Mouse (Mus musculus): ENCODE data around the gene Rpl26.

The Rpl26 gene

GRCm38 (mm10) chr11:68901351-68902046 is at the start of gene Rpl26:
Gene Rpl26, plus strand, starts transcription at chr11:68901583.
- DNase-seq (ENCODE audit: low spot score), result peak; percentile 100

GRCm38 (mm10) chr11:68851644-68852485 is 49.5 kb upstream of the Rpl26 start:
- no peak for DNase-seq (ENCODE audit: low spot score)

GRCm38 (mm10) chr11:68852486-68852901 is 48.9 kb upstream of the Rpl26 start:
- DNase-seq (ENCODE audit: low spot score), result peak; percentile 57

DNA sequence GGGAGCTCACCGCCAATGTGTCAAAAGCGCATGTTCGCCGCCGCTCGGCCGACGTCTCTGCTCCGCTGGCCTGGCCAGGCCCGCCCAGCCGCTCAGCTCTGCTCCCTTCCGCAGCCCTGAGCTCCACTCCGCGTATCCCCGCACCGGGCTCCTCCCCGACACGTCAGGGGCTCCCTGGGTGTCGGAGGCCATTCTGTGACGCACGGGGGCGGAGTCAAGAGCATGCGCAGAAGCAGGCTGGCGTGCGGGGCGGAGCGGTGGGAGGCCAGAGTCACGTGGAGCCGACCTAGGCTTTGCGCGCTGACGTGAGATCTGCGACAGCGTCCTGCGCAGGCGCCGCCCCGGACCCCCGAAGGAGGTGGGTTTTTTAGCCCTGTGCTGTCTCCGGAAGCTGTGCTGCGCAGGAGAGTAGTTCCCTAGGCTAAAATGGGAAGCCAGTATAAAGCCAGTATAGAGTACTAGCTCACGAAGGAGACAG is 48.4 kb upstream of the Rpl26 start:
- DNase-seq (ENCODE audit: low spot score), result peak; percentile 99

- DNase-seq (ENCODE audit: low spot score), result no peak
Measured at GRCm38 (mm10) chr11:68853611-68854401, 47.6 kb upstream of the Rpl26 start.

DNA sequence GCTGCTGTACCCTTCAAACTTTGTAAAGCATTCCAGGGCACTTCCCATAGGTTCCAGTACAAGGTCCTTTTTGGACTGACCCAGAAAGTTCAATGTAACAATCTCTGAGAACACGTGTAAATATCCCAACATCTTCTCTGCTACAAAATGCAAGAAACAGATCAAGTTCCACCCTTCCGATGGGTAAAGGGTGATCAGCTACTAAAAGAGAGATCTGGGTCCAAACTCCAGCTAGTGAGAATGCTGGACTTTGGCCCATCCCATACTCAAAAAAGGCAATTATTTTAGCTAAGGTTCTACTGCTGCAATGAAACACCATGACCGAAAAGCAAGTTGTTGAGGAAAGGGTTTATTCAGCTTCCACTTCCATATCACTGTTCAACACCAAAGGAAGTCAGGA is 46.8 kb upstream of the Rpl26 start:
- DNase-seq (ENCODE audit: low spot score), result no peak

- no peak for DNase-seq (ENCODE audit: low spot score)
Measured at GRCm38 (mm10) chr11:68857329-68857728, 44.1 kb upstream of the Rpl26 start.

DNA sequence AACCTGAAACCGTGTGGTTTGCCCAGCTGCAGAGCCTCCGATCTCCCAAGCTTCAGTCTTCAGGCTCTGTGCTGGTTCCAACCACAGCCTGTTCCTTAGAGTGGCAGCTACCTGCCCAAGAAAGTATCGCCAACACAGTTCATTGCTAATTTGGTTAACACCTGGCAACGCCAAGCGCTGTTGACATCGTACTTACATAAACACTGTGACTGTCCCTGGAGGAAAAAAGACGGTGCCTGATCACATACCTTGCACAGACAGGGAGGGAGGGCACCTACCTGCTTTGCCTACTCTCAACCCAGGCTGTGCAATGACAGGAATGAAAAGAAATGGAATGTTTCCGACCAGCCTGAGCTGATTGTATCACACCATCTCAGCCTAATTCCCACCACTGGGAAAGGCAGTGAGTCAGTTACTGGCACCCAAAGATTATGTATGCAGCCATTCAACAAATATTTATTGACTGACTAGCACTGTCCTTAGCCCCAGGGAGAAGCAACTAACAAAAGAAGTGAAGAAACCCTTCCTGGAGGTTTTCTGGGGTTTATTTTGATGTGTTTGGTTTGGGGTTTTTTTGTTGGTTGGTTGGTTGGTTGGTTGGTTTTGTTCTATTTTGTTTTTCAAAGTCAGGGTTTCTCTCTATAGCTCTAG is 41.3 kb upstream of the Rpl26 start:
- DNase-seq (ENCODE audit: low spot score), result no peak

GRCm38 (mm10) chr11:68862260-68862659 is 39.1 kb upstream of the Rpl26 start:
- no peak for DNase-seq (ENCODE audit: low spot score)

- DNase-seq (ENCODE audit: low spot score), result no peak
Measured at GRCm38 (mm10) chr11:68863631-68864091, 37.7 kb upstream of the Rpl26 start.

DNA sequence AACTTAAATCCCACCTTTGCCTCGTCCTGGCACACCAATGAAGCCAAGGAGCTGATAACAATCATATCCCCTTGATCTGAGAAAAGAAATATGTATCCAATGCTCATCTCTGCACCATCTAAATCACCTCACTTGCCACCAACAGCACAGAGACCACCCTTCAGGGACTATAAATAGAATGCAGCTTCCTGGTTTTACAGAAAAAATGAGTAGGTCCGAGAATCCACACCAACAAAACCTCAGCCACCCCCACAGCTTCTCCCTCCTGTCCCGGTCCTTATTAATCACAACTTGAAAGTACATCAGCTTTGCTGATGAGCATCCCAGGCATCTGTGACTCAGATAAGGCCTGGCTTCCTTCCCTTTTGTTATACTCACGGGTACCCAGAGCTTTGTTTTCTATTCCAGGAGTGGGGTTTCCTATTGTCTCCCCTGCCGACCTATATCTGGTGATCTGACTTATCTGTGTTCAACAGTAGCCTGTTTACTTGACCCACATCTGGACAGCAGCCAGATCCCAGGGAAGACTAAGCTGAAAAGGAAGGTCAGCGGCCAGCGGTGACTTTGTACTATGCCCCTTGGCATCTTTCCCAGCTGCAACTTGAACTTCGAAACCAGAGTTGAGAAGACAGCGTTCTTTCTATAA is 36.7 kb upstream of the Rpl26 start:
- DNase-seq (ENCODE audit: low spot score), result no peak

DNA sequence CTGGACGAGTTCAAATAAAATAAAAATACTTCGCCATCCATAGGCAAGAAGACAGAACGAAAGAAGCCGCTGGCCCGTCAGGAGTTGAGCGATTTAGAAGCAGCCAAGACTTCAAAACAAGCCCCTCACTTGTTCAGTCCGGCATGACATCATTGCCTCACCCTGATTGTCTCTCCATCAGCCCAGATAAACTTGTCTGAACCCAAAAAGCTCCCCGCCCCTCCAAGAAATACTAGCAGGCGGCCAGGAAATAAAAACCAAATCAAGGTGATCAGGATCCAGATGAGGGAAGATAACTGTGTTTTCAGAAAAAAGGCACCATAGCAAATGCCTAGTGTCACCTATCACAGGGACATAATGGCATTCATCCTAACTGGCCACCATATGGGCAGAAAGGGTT is 30.1 kb upstream of the Rpl26 start:
- DNase-seq (ENCODE audit: low spot score), result no peak

DNA sequence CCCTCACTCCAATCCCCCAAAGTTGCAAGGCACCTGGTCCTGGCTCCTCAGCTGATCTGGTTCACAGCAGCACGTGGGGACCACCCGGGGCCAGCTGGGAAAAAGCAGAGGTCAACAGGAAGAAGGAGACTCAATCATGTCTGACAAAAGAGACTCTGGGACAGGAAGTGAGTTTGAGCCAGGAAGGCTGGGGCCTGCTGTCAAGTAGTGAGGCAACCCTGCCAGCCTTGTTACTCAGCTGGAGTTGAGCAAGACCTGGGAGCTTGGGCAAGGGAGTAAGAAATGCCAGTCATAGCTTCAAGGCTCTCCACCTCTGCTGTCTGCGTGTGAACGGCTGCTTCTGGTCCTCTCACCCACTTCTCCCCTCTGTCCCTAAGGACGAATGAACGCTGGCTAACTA is 29.6 kb upstream of the Rpl26 start, which contains the start of gene Ndel1:
TSS of gene Ndel1 (minus strand) at position 111 of the 400 bp plus-strand sequence.
- DNase-seq (ENCODE audit: low spot score), result no peak

- peak; percentile 93 for DNase-seq (ENCODE audit: low spot score)
Measured at GRCm38 (mm10) chr11:68874841-68875240, 26.5 kb upstream of the Rpl26 start.

DNA sequence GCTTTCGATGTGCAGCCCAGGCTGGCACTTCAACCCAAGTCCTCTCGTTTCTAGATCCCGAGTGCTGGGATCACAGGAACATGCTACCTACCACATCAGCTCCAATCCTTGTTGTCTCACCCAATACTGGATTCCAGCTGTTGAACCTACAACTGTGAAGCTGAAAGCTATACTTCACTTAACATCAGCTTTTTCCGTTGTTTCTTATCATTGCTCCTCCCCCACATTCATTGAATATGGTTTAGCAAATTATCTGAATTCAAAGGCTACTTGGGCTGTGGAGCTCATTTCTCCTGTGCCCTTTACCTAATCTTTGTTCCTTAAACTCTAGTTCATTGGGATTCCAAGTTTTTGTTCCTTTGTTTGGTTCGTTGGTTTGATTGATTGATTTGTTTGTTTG is 22.6 kb upstream of the Rpl26 start:
- no peak for DNase-seq (ENCODE audit: low spot score)

- no peak for DNase-seq (ENCODE audit: low spot score)
Measured at GRCm38 (mm10) chr11:68882107-68882506, 19.3 kb upstream of the Rpl26 start.

- DNase-seq (ENCODE audit: low spot score), result no peak
Measured at GRCm38 (mm10) chr11:68883843-68884242, 17.5 kb upstream of the Rpl26 start.

GRCm38 (mm10) chr11:68884368-68884767 is 17.0 kb upstream of the Rpl26 start:
- no peak for DNase-seq (ENCODE audit: low spot score)

DNA sequence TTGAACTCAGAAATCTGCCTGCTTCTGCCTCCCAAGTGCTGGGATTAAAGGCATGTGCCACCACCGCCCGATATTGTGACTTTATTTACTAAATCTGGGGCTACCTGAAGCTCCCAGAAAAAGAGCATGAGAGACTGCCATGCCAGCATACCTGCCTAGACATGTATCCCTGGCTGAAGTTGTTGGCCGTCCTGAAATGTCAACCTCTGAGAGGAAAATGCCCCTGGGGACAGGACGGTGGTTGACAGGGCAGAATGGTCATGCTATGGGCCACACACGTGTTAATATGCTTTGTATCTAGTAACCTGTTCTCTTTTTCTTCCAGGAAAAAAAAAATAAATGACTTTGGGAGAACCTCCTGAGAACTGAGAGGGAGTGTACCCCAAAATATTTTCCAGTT is 15.3 kb upstream of the Rpl26 start:
- DNase-seq (ENCODE audit: low spot score), result no peak

GRCm38 (mm10) chr11:68888253-68888652 is 13.1 kb upstream of the Rpl26 start, which contains the start of gene Rnf222:
Gene Rnf222, plus strand, starts transcription at chr11:68888553.
- no peak for DNase-seq (ENCODE audit: low spot score)

- no peak for DNase-seq (ENCODE audit: low spot score)
Measured at GRCm38 (mm10) chr11:68888653-68889052, 12.7 kb upstream of the Rpl26 start.
